Mouse (Mus musculus) forebrain, postnatal 0 days (tissue): ENCODE measurements around the gene Vgll4. TPM values are rescaled to one million over a fixed set of nuclear protein-coding genes. Genes with fewer than 3 reads are reported as not detected.

Experiments used
- ATAC-seq: fragments of 200-750 bp; cut with Nextera tagmentation; 2 replicates; pipeline ENCODE4 v1.8.0; 2017; ENCODE audit warnings: mild to moderate bottlenecking, moderate library complexity
- DNase-seq: peaks from one replicate; pipeline ENCODE4 v3.0.0-alpha.2; 2015
- H3K27ac ChIP-seq: fragments of 300-500 bp; sonication (generic); 2 replicates; pipeline ENCODE4 v1.5.1; 2014; ENCODE audit warnings: low read depth, mild to moderate bottlenecking, antibody characterized with exemption, low read length, moderate library complexity, mixed read lengths
- H3K27me3 ChIP-seq: fragments of 300-500 bp; sonication (generic); 2 replicates; pipeline ENCODE4 v1.6.1; 2014; ENCODE audit warnings: mild to moderate bottlenecking, low read length, mixed read lengths; ENCODE audit not compliant: insufficient read depth
- H3K36me3 ChIP-seq: fragments of 300-500 bp; sonication (generic); 2 replicates; pipeline ENCODE4 v1.6.1; 2014; ENCODE audit warnings: mild to moderate bottlenecking, moderate library complexity; ENCODE audit not compliant: insufficient read depth
- H3K4me1 ChIP-seq: fragments of 300-500 bp; sonication (generic); 2 replicates; pipeline ENCODE4 v1.6.1; 2014; ENCODE audit warnings: antibody characterized with exemption; ENCODE audit not compliant: insufficient read depth
- H3K4me2 ChIP-seq: fragments of 300-500 bp; sonication (generic); 2 replicates; pipeline ENCODE4 v1.6.1; 2014; ENCODE audit warnings: low read depth, mild to moderate bottlenecking, moderate library complexity
- H3K4me3 ChIP-seq: fragments of 300-500 bp; sonication (generic); 2 replicates; pipeline ENCODE4 v1.5.1; 2014; ENCODE audit warnings: low read depth, low read length, mixed read lengths
- H3K9ac ChIP-seq: fragments of 300-500 bp; sonication (generic); 2 replicates; pipeline ENCODE4 v1.6.1; 2014; ENCODE audit warnings: mild to moderate bottlenecking
- H3K9me3 ChIP-seq: fragments of 300-500 bp; sonication (generic); 2 replicates; pipeline ENCODE4 v1.6.1; 2016; ENCODE audit warnings: low read length
- CTCF ChIP-seq: sonication (generic); IDR thresholded peaks from 2 replicates; pipeline ENCODE4 v1.5.1; 2016; ENCODE audit warnings: antibody characterized with exemption, control low read depth, low read depth
- WGBS: fragments of 180-500 bp; shearing (Covaris S2); extraction: QIAGEN DNeasy Blood & Tissue Kit; methylation state at CpG from one replicate; pipeline ENCODE4 v1.1.7; 2014; 5-methylcytosine and 5-hydroxymethylcytosine counted together
- polyA plus RNA-seq: library from polyadenylated mRNA; unstranded; fragments of >200 nt; fragmentation: Nextera tagmentation; extraction: Ambion mirVana; gene quantifications from 2 replicates; pipeline ENCODE4 v1.2.1, GENCODE M21; 2015
- total RNA-seq: library from RNA; depleted of rRNA; stranded (reverse); fragments of >200 nt; gene quantifications from 2 replicates; pipeline ENCODE4 v1.2.3, GENCODE M21; 2014

Gene Vgll4
- total and polyA plus RNA-seq, 2 experiments from 2014 or later: 58.0 to 59.2 TPM

GRCm38 (mm10) chr6:114858722-114859053, 111.1 kb downstream of the Vgll4 start:
- H3K36me3 ChIP-seq: peaks cover 33% of the 10 kb centered on the region
- DNase-seq: no peak
- no peak for ATAC-seq
- H3K4me3 ChIP-seq: no peak overlapping the region
- H3K9ac ChIP-seq: no peak overlapping the region
- no peaks in the 10 kb centered on the region for H3K9me3 ChIP-seq
- no peak overlapping the region for H3K27ac ChIP-seq
- H3K4me1 ChIP-seq: no peaks in the 10 kb centered on the region
- no peak for TF ChIP-seq CTCF
- WGBS: 79% methylated on average over 4 of the region's 4 CpGs
- no peaks in the 10 kb centered on the region for H3K27me3 ChIP-seq
- H3K4me2 ChIP-seq: no peak overlapping the region

GRCm38 (mm10) chr6:114857996-114858721, 111.6 kb downstream of the Vgll4 start:
- Histone ChIP-seq H3K9me3 (no peaks in the 10 kb centered on the region), H3K9ac (no peak overlapping the region), H3K4me3 (no peak overlapping the region), H3K27me3 (no peaks in the 10 kb centered on the region), H3K27ac (no peak overlapping the region), H3K36me3 (peaks cover 29% of the 10 kb centered on the region), H3K4me1 (no peaks in the 10 kb centered on the region), H3K4me2 (no peak overlapping the region)
- 76% methylated on average over 3 of the region's 3 CpGs for WGBS
- DNase-seq (no peak), ATAC-seq (no peak)
- TF ChIP-seq CTCF: no peak

GRCm38 (mm10) chr6:114856501-114856900, 113.3 kb downstream of the Vgll4 start:
- Histone ChIP-seq H3K9me3 (no peaks in the 10 kb centered on the region), H3K4me2 (no peak overlapping the region), H3K36me3 (peaks cover 18% of the 10 kb centered on the region; the same call in 1 of the 2 replicates), H3K4me1 (no peaks in the 10 kb centered on the region), H3K27me3 (no peaks in the 10 kb centered on the region), H3K9ac (no peak overlapping the region), H3K27ac (no peak overlapping the region), H3K4me3 (no peak overlapping the region)
- ATAC-seq (no peak), DNase-seq (no peak)
- WGBS: 96% methylated on average over 4 of the region's 4 CpGs
- TF ChIP-seq CTCF: no peak

GRCm38 (mm10) chr6:114855644-114856043, 114.2 kb downstream of the Vgll4 start:
- WGBS: 81% methylated on average over 3 of the region's 3 CpGs
- Histone ChIP-seq H3K9me3 (no peaks in the 10 kb centered on the region), H3K36me3 (peaks cover 10% of the 10 kb centered on the region; the same call in 1 of the 2 replicates), H3K27me3 (no peaks in the 10 kb centered on the region), H3K4me3 (no peak overlapping the region), H3K4me1 (no peaks in the 10 kb centered on the region), H3K4me2 (no peak overlapping the region), H3K27ac (no peak overlapping the region), H3K9ac (no peak overlapping the region)
- no peak for ATAC-seq
- DNase-seq: no peak
- no peak for TF ChIP-seq CTCF

GRCm38 (mm10) chr6:114854368-114854767, 115.4 kb downstream of the Vgll4 start:
- 41% methylated on average over 2 of the region's 2 CpGs for WGBS
- ATAC-seq: no peak

GRCm38 (mm10) chr6:114852739-114853138, 117.1 kb downstream of the Vgll4 start:
- no peak for DNase-seq
- H3K4me1 ChIP-seq: no peaks in the 10 kb centered on the region
- no peaks in the 10 kb centered on the region for H3K9me3 ChIP-seq
- no peaks in the 10 kb centered on the region for H3K36me3 ChIP-seq
- WGBS: 30% methylated on average over 3 of the region's 3 CpGs
- no peak for TF ChIP-seq CTCF
- H3K27ac ChIP-seq: no peak overlapping the region
- no peak overlapping the region for H3K9ac ChIP-seq
- H3K4me2 ChIP-seq: no peak overlapping the region
- H3K27me3 ChIP-seq: no peaks in the 10 kb centered on the region
- H3K4me3 ChIP-seq: no peak overlapping the region
- 0 out of 2 replicates have a peak, but pooled peaks have one; percentile 26 for ATAC-seq

More at GRCm38 (mm10) chr6:114854368-114854767, 115.4 kb downstream of the Vgll4 start:
- no peak for DNase-seq
- H3K4me1 ChIP-seq: no peaks in the 10 kb centered on the region
- no peaks in the 10 kb centered on the region for H3K9me3 ChIP-seq
- H3K36me3 ChIP-seq: peaks cover 2% of the 10 kb centered on the region; the same call in 1 of the 2 replicates
- no peak overlapping the region for H3K4me3 ChIP-seq
- H3K27me3 ChIP-seq: no peaks in the 10 kb centered on the region
- no peak overlapping the region for H3K9ac ChIP-seq
- no peak for TF ChIP-seq CTCF
- H3K27ac ChIP-seq: no peak overlapping the region
- H3K4me2 ChIP-seq: no peak overlapping the region

- Histone ChIP-seq H3K27ac (no peak overlapping the region), H3K4me1 (no peaks in the 10 kb centered on the region), H3K9me3 (no peaks in the 10 kb centered on the region), H3K27me3 (no peaks in the 10 kb centered on the region), H3K36me3 (no peaks in the 10 kb centered on the region), H3K9ac (no peak overlapping the region), H3K4me2 (no peak overlapping the region), H3K4me3 (no peak overlapping the region)
- ATAC-seq (0 out of 2 replicates have a peak, but pooled peaks have one; percentile 9), DNase-seq (no peak)
- 39% methylated on average over 7 of the region's 7 CpGs for WGBS
- TF ChIP-seq CTCF: no peak
Observed at GRCm38 (mm10) chr6:114851688-114852087, 118.1 kb downstream of the Vgll4 start.
